Mouse (Mus musculus) thymus, postnatal 36 days (tissue): ENCODE results near the gene Gm20937.
"Not testable (repeated sequence)": the region's sequence is repeated elsewhere in the genome, so short reads cannot be mapped to it uniquely, and the experiment has no call there.

Experiments used
- DNase-seq, 2 experiments: peaks; one replicate each; pipeline ENCODE4 v3.0.0; 2022; ENCODE audit warnings: mixed read lengths in 2 of 2

Gm20937 gene

DNA sequence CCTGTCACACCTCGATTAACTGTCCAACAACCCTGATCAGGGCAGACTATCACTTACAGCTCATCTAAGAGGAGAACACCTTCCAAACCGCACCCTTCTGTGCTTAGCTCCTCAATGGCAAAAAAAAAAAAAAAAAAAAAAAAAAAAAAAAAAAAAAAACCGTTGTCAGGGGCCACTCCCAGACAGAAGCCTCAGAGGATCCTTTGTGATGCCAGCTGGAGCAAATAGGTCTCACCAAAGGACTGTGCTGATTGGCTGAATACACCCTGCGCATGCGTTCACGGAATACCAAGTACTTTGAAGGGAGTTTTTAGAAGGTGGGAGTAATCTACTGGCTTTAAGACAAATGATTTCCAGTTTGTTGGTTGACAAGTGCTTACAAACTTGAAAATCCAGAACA lies at the start of gene Gm20937:
TSS of gene Gm20937 (minus strand) at position 101 of the 400 bp plus-strand sequence.
- not testable (repeated sequence) for DNase-seq
